Mouse (Mus musculus) CH12.LX (cell line): ENCODE data around the gene Olfr1151. TPM values are rescaled to one million over a fixed set of nuclear protein-coding genes. Genes with fewer than 3 reads are reported as not detected.

Experiments
- DNase-seq: peaks from one replicate; pipeline ENCODE4 v3.0.0-alpha.2; 2013; ENCODE audit errors: extremely low read depth
- H3K27ac ChIP-seq: 2 replicates; pipeline ENCODE4 v1.5.1; 2012; ENCODE audit warnings: low read depth, mild to moderate bottlenecking, control low read depth, moderate library complexity; ENCODE audit not compliant: insufficient read depth
- H3K27me3 ChIP-seq: replicated peaks from 2 replicates; pipeline ENCODE3; 2012; ENCODE audit warnings: inconsistent platforms
- H3K36me3 ChIP-seq, 2 experiments: replicated peaks in 1 of 2; 2 replicates each; pipeline versions ENCODE3 to v1.6.1; 2012; ENCODE audit warnings: inconsistent platforms in 1 of 2, low read length in 1 of 2, mild to moderate bottlenecking in 1 of 2, mixed read lengths in 1 of 2, moderate library complexity in 1 of 2; ENCODE audit not compliant: control insufficient read depth in 1 of 2, insufficient read depth in 1 of 2
- H3K4me1 ChIP-seq, 2 experiments: 2 replicates each; pipeline ENCODE4 v1.6.1; 2012; ENCODE audit warnings: inconsistent platforms in 1 of 2, moderate library complexity in 1 of 2; ENCODE audit not compliant: insufficient read depth in 2 of 2, control insufficient read depth in 1 of 2
- H3K4me2 ChIP-seq: 2 replicates; pipeline ENCODE4 v1.6.1; 2012; ENCODE audit warnings: low read depth, mild to moderate bottlenecking, control low read depth; ENCODE audit not compliant: poor library complexity, insufficient read depth, severe bottlenecking
- H3K4me3 ChIP-seq, 3 experiments: fragments of 150-350 bp in 1 of 3; sonication (generic) in 1 of 3; replicated peaks in 1 of 3; 2 replicates each; pipeline versions ENCODE3 to v1.5.1; 2011 to 2012; ENCODE audit warnings: low read depth in 2 of 3, low read length in 2 of 3, mild to moderate bottlenecking in 2 of 3, moderate library complexity in 2 of 3, control low read depth in 1 of 3, improper control_type of control experiment in 1 of 3, inconsistent platforms in 1 of 3, mixed read lengths in 1 of 3; ENCODE audit not compliant: poor library complexity in 1 of 3
- H3K79me2 ChIP-seq: replicated peaks from 2 replicates; pipeline ENCODE4 v1.6.1; 2012; ENCODE audit warnings: mild to moderate bottlenecking, moderate library complexity; ENCODE audit not compliant: control insufficient read depth, poor library complexity, insufficient read depth, severe bottlenecking; ENCODE audit errors: extremely low read depth
- H3K9ac ChIP-seq: 2 replicates; pipeline ENCODE4 v1.6.1; 2012; ENCODE audit warnings: low read depth, mild to moderate bottlenecking, control low read depth, moderate library complexity; ENCODE audit not compliant: insufficient read depth
- H3K9me3 ChIP-seq: replicated peaks from 2 replicates; pipeline ENCODE3; 2012; ENCODE audit warnings: low read length, inconsistent platforms, mixed read lengths
- BHLHE40 ChIP-seq: IDR thresholded peaks from 2 replicates; pipeline ENCODE4 v1.6.1; 2011; ENCODE audit warnings: mild to moderate bottlenecking, low read depth, low read length, improper control_type of control experiment
- CHD1 ChIP-seq: IDR thresholded peaks from 2 replicates; pipeline ENCODE4 v1.6.1; 2012; ENCODE audit warnings: low read depth, low read length, improper control_type of control experiment, inconsistent platforms
- CHD2 ChIP-seq: IDR thresholded peaks from 2 replicates; pipeline ENCODE4 v1.6.1; 2011; ENCODE audit warnings: low read length, improper control_type of control experiment
- CTCF ChIP-seq, 2 experiments: IDR thresholded peaks in 1 of 2; conservative IDR thresholded peaks in 1 of 2; 2 replicates each; pipeline ENCODE4 v1.5.1; 2011 to 2012; ENCODE audit warnings: low read depth in 2 of 2, low read length in 2 of 2, improper control_type of control experiment in 1 of 2, inconsistent platforms in 1 of 2, mild to moderate bottlenecking in 1 of 2, moderate library complexity in 1 of 2
- E2F4 ChIP-seq: IDR thresholded peaks from 2 replicates; pipeline ENCODE4 v1.6.1; 2011; ENCODE audit warnings: low read depth, low read length, improper control_type of control experiment; ENCODE audit not compliant: insufficient replicate concordance
- ELF1 ChIP-seq: IDR thresholded peaks from 2 replicates; pipeline ENCODE4 v1.6.1; 2014; ENCODE audit warnings: low read depth, mild to moderate bottlenecking, inconsistent platforms, low read length, improper control_type of control experiment
- EP300 ChIP-seq: IDR thresholded peaks from 2 replicates; pipeline ENCODE4 v1.6.1; 2011; ENCODE audit warnings: low read length, improper control_type of control experiment
- ETS1 ChIP-seq: conservative IDR thresholded peaks from 2 replicates; pipeline ENCODE4 v1.6.1; 2012; ENCODE audit warnings: low read depth, mild to moderate bottlenecking, inconsistent platforms, low read length, improper control_type of control experiment, moderate library complexity
- JUND ChIP-seq: conservative IDR thresholded peaks from 2 replicates; pipeline ENCODE4 v1.6.1; 2011; ENCODE audit warnings: low read depth, low read length, improper control_type of control experiment
- MAFK ChIP-seq: IDR thresholded peaks from 2 replicates; pipeline ENCODE4 v1.6.1; 2011; ENCODE audit warnings: low read length, improper control_type of control experiment; ENCODE audit not compliant: insufficient replicate concordance
- MEF2A ChIP-seq: IDR thresholded peaks from 2 replicates; pipeline ENCODE4 v1.6.1; 2014; ENCODE audit warnings: low read depth, mild to moderate bottlenecking, inconsistent platforms, low read length, improper control_type of control experiment, borderline replicate concordance
- MXI1 ChIP-seq: IDR thresholded peaks from 2 replicates; pipeline ENCODE4 v1.6.1; 2011; ENCODE audit warnings: mild to moderate bottlenecking, low read depth, low read length, improper control_type of control experiment
- PAX5 ChIP-seq: IDR thresholded peaks from 2 replicates; pipeline ENCODE4 v1.6.1; 2012; ENCODE audit warnings: low read length, inconsistent platforms, mixed read lengths
- POLR2A ChIP-seq: IDR thresholded peaks from 2 replicates; pipeline ENCODE4 v1.6.1; 2011; ENCODE audit warnings: low read depth, mild to moderate bottlenecking, improper control_type of control experiment, low read length
- POLR2AphosphoS2 ChIP-seq: IDR thresholded peaks from 2 replicates; pipeline ENCODE4 v1.6.1; 2011; ENCODE audit warnings: low read depth, low read length, improper control_type of control experiment
- SIN3A ChIP-seq: IDR thresholded peaks from 2 replicates; pipeline ENCODE4 v1.6.1; 2012; ENCODE audit warnings: low read length, improper control_type of control experiment, inconsistent platforms
- TCF12 ChIP-seq: IDR thresholded peaks from 2 replicates; pipeline ENCODE4 v1.6.1; 2014; ENCODE audit warnings: low read depth, mild to moderate bottlenecking, inconsistent platforms, low read length, improper control_type of control experiment
- UBTF ChIP-seq: IDR thresholded peaks from 2 replicates; pipeline ENCODE4 v1.6.1; 2012; ENCODE audit warnings: low read depth, mild to moderate bottlenecking, inconsistent platforms, low read length, improper control_type of control experiment, moderate library complexity
- USF1 ChIP-seq: IDR thresholded peaks from 2 replicates; pipeline ENCODE4 v1.6.1; 2014; ENCODE audit warnings: low read depth, mild to moderate bottlenecking, inconsistent platforms, low read length, improper control_type of control experiment
- ZC3H11A ChIP-seq: IDR thresholded peaks from 2 replicates; pipeline ENCODE4 v1.6.1; 2012; ENCODE audit warnings: low read depth, mild to moderate bottlenecking, inconsistent platforms, low read length, improper control_type of control experiment
- dilution Hi-C: fragments of 300-500 bp; cut with MboI; formaldehyde crosslinking; loops from 2 replicates; pipeline ENCODE4 v1.14.3; 2020; ENCODE audit warnings: low sequenced_read_pairs; ENCODE audit not compliant: extremely low pct_unique_long_range_greater_than_20kb, extremely low pct_ligation_motif_present
- in situ Hi-C: fragments of 300-500 bp; cut with MboI; formaldehyde crosslinking; loops from 3 replicates; pipeline ENCODE4 v1.14.3; 2019; ENCODE audit warnings: low sequenced_read_pairs, low pct_ligation_motif_present, low pct_unique_long_range_greater_than_20kb, mixed read lengths
- polyA plus RNA-seq: library from polyadenylated mRNA; unstranded; fragments of >175 nt; gene quantifications from 2 replicates; pipeline ENCODE4 v1.2.1, GENCODE M21; 2012; ENCODE audit warnings: low read depth; ENCODE audit not compliant: insufficient read length
- total RNA-seq, 2 experiments: library from RNA; depleted of rRNA; stranded (reverse); fragments of 300-350 nt in 1 of 2; fragments of >200 nt in 1 of 2; gene quantifications; 2 replicates each; pipeline ENCODE4 v1.2.3; 2012 to 2014

Olfr1151 gene
- total and polyA plus RNA-seq, 3 experiments: not detected

DNA sequence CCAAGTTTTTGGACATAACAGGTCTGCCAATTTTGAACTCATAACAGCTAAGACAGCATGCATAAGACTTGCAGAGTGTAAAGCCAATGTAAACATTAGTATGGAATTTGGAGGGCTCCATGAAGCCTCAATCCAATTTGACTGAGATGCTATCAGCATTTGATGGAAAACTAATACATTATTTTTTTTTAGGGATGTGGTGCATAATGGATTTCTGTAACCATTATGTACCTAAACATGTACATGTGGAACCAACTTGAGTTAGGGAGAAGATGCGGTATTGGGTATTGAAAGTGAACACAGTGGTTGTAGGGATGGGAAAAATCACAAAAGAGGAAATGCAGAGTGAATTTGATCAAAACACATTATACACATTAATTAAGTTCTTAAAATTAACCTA, 25.4 kb upstream of the Olfr1151 start, which contains the start of gene Olfr1148:
Olfr1148 (plus strand) TSS at position 301 of the 400 bp plus-strand sequence.
- no peak within 1 kb of the TSS for H3K9ac ChIP-seq
- no peaks in the 10 kb centered on the region for H3K4me1 ChIP-seq
- no peak within 1 kb of the TSS for H3K27ac ChIP-seq
- no peak within 1 kb of the TSS for H3K4me2 ChIP-seq
- peaks cover 2% of the 10 kb centered on the region for H3K9me3 ChIP-seq
- dilution Hi-C loops: no loop called here
- in situ Hi-C loops: no loop called here
- DNase-seq: no peak
- no peaks in the 10 kb centered on the region for H3K27me3 ChIP-seq
- no peaks in the 10 kb centered on the region for H3K79me2 ChIP-seq
- no peak within 1 kb of the TSS for H3K4me3 ChIP-seq
- no peak for TF ChIP-seq JUND
- no peak for TF ChIP-seq CHD2
- TF ChIP-seq CTCF (conservative IDR thresholded peaks at IDR 0.05 in 1 of 2, IDR thresholded peaks at IDR 0.05 in 1 of 2; ENCODE audit: low read depth in 2 of 2, low read length in 2 of 2): no peak
- H3K36me3 ChIP-seq: no peaks in the 10 kb centered on the region

DNA sequence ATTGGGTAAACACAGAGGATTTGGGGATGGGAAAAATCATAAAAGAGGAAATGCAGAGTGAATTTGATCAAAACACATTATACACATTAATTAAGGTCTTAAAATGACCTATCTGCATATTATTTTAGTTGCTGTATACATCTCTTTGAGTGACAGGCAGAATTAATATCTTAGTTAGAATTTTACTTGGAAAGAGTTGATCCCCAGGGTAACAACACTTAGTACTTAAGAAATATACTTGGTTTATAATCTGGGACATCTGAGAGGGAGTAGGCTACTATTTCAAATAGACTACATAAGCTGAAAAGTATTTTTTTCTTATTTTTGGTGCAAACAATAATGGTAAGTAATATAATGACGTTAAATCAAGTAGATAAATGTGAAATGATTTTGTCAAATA, 12.0 kb upstream of the Olfr1151 start, which contains the start of gene Olfr1150-ps1:
Olfr1150-ps1 (plus strand) TSS at position 301 of the 400 bp plus-strand sequence.
- dilution Hi-C loops: no loop called here
- H3K27ac ChIP-seq: no peak within 1 kb of the TSS
- in situ Hi-C loops: no loop called here

DNA sequence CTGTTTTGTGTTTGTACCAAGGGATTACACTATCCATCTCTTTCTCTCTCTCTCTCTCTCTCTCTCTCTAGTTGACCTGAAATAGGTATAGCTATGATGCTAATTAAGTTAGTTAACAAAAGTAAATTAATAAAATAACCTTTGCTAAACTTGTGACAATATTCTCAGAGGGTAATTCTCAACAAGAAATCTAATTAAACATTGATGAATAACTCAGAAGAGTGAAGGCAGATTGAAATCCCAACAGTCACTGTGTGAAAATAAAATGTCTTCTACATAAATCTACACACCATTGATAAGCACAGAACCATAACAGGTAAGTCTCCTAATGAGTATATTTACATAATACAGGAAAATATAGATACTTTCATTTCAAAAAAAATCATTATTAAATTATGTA, 10.5 kb downstream of the Olfr1151 start, which contains the start of gene Olfr1152:
Olfr1152 (plus strand) TSS at position 301 of the 400 bp plus-strand sequence.
- in situ Hi-C loops: no loop called here
- H3K27ac ChIP-seq: no peak within 1 kb of the TSS
- H3K79me2 ChIP-seq: no peaks in the 10 kb centered on the region
- H3K27me3 ChIP-seq: no peaks in the 10 kb centered on the region
- H3K4me1 ChIP-seq: no peaks in the 10 kb centered on the region
- DNase-seq: no peak
- H3K9ac ChIP-seq: no peak within 1 kb of the TSS
- no peak within 1 kb of the TSS for H3K4me2 ChIP-seq
- dilution Hi-C loops: no loop called here
- peaks cover 15% of the 10 kb centered on the region for H3K9me3 ChIP-seq
- no peaks in the 10 kb centered on the region for H3K36me3 ChIP-seq
- H3K4me3 ChIP-seq: no peak within 1 kb of the TSS
- TF ChIP-seq BHLHE40 (no peak), POLR2AphosphoS2 (no peak), CHD1 (no peak)

More for the DNA sequence above, 12.0 kb upstream of the Olfr1151 start, which contains the start of gene Olfr1150-ps1:
- H3K36me3 ChIP-seq: no peaks in the 10 kb centered on the region
- no peaks in the 10 kb centered on the region for H3K4me1 ChIP-seq
- H3K9me3 ChIP-seq: peaks cover 4% of the 10 kb centered on the region
- H3K4me2 ChIP-seq: no peak within 1 kb of the TSS
- no peak for DNase-seq
- H3K9ac ChIP-seq: no peak within 1 kb of the TSS
- H3K4me3 ChIP-seq: no peak within 1 kb of the TSS
- no peaks in the 10 kb centered on the region for H3K27me3 ChIP-seq
- TF ChIP-seq BHLHE40 (no peak), ZC3H11A (no peak), USF1 (no peak), PAX5 (no peak), ETS1 (no peak), MEF2A (no peak), SIN3A (no peak), MAFK (no peak), POLR2A (no peak), JUND (no peak), E2F4 (no peak), MXI1 (no peak), UBTF (no peak), ELF1 (no peak), EP300 (no peak), TCF12 (no peak)
- H3K79me2 ChIP-seq: no peaks in the 10 kb centered on the region
